Mouse (Mus musculus): Measurements from ENCODE around the gene Gipc3.

DNA sequence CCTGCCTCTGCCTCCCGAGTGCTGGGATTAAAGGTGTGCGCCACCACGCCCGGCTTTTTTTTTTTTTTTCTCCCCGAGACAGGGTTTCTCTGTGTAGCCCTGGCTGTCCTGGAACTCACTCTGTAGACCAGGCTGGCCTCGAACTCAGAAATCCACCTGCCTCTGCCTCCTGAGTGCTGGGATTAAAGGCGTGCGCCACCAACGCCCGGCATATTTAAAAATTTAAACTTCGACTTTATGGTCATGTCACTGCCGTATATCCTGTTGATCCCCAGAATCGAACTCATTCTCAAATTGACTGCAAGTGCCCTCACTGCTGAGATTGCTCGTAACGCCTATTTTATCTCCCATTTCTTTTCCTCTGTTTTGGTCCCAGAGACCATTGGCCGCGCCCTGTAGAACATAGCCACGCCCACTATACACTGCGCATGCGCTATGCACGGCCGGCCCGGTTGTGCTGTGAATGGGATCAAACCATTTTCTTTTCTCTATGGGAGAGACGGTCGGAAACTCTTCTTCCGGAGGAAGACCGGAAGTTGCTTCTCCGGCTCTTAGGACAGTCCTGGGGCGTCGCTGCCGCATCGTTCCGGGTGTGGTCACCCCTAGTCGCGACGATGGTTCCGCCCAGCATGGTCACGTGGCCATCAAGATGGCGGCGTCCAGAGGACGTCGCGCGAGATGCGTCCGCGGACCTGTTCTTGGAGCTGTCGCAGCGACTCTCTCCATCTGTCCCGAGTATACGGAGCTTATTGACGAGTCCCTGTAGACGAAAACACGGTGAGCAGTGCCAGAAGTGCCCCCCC, 40.9 kb upstream of the Gipc3 start, which contains the start of the genes Dohh and Gm48551:
- peak; percentile 88 for TF ChIP-seq EP300 (optimal IDR thresholded peaks at IDR 0.05)
- TF ChIP-seq CTCF (IDR thresholded peaks at IDR 0.05; ENCODE audit: low read depth) = no peak

Data from stomach, postnatal 0 days (tissue).